7 mouse cellular contexts compared by ENCODE assay signal in the genomic region with DNA sequence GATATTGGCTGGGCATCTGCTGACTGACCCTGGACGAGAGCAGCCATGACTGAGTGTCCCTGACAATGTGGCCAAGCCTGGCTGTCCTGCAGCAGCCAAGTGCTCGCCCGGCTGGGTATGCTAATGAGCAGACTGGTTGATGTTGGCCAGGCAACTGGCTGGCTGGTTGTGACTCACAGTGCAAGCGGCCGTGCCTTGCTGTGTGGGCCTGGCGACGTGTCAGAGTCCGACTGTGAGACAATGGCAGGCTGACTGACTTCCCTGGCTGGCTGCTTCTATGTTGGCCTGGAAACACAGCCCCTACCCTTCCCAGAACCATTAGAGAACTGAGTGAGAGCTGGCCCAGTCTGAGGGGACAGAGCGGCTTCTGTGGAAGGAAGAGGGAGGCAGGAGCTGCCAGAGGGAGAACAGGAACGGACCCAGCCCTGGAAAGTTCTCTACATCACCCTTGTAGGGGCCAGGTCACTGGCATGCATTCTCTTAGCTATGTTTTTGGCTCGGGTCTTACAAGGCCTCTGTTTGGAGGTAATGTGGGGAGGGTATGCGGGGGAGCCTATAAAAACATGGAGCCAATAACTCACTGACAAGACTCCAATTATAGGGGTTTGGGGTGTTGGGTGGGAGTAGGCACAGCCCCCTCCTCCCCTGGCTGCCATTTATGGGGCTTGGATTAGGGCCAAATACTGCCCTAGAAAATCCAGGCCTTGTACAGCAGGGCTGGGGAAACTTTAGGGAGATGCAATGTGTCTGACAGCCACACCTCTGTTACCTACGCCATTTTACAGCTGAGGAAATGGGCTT.
DNase-seq lines count a peak whose midpoint lies in the region; ATAC-seq and TF ChIP-seq lines count a peak whose summit lies in the region.

No protein-coding gene starts in this region.

- H3K36me3 ChIP-seq in forebrain, embryonic 14.5 days (ENCODE audit: control insufficient read depth, insufficient read depth, low read length) = no peaks in the 10 kb centered on the region
- H3K36me3 ChIP-seq in heart, embryonic 16.5 days (ENCODE audit: control insufficient read depth, insufficient read depth) = no peaks in the 10 kb centered on the region
- no peaks in the 10 kb centered on the region for H3K36me3 ChIP-seq in limb, embryonic 14.5 days (ENCODE audit: control insufficient read depth, insufficient read depth, low read length)

- WGBS in cerebellum, adult 2 months = 25% methylated on average over 13 of the region's 13 CpGs
- 28% methylated on average over 13 of the region's 13 CpGs for WGBS in forebrain, embryonic 14.5 days
- 40% methylated on average over 13 of the region's 13 CpGs for WGBS in heart, embryonic 16.5 days
- WGBS in limb, embryonic 14.5 days = 25% methylated on average over 13 of the region's 13 CpGs

- H3K4me1 ChIP-seq in cerebellum, adult 2 months (ENCODE audit: control insufficient read depth, insufficient read depth, low read length) = no peaks in the 10 kb centered on the region; the same call in none of the 2 replicates
- peaks cover 14% of the 10 kb centered on the region for H3K4me1 ChIP-seq in forebrain, embryonic 14.5 days (ENCODE audit: control insufficient read depth, insufficient read depth, low read length)
- peaks cover 49% of the 10 kb centered on the region for H3K4me1 ChIP-seq in heart, embryonic 16.5 days (ENCODE audit: control insufficient read depth, insufficient read depth, low read length)
- H3K4me1 ChIP-seq in limb, embryonic 14.5 days (ENCODE audit: control insufficient read depth, insufficient read depth, low read length) = peaks cover 69% of the 10 kb centered on the region

- no peak overlapping the region for H3K9ac ChIP-seq in forebrain, embryonic 14.5 days (ENCODE audit: low read length)
- no peak overlapping the region for H3K9ac ChIP-seq in heart, embryonic 16.5 days (ENCODE audit: low read length)
- H3K9ac ChIP-seq in limb, embryonic 14.5 days (ENCODE audit: low read depth, low read length, severe bottlenecking) = no peak overlapping the region

- TF ChIP-seq CTCF in cerebellum, adult 2 months (IDR thresholded peaks at IDR 0.05; ENCODE audit: borderline replicate concordance, insufficient read depth, low read depth, low read length) = no peak

- no peak overlapping the region for H3K4me3 ChIP-seq in cerebellum, adult 2 months (replicated peaks; ENCODE audit: insufficient read depth, low read depth, low read length)
- H3K4me3 ChIP-seq in forebrain, embryonic 14.5 days (ENCODE audit: low read depth, low read length) = no peak overlapping the region
- H3K4me3 ChIP-seq in heart, embryonic 16.5 days (ENCODE audit: low read length) = no peak overlapping the region
- no peak overlapping the region for H3K4me3 ChIP-seq in limb, embryonic 14.5 days (replicated peaks; ENCODE audit: low read length)

- DNase-seq in cerebellum, adult 2 months = peak; percentile 85 to 90
- DNase-seq in forebrain, embryonic 14.5 days (ENCODE audit: low spot score) = peak; percentile 79
- DNase-seq in kidney, postnatal 14 days = peak; percentile 67
- DNase-seq in limb, embryonic 14.5 days (ENCODE audit: low spot score) = peak; percentile 80
- peak; percentile 68 for DNase-seq in ovary, postnatal 36 days (ENCODE audit: low spot score)
- no peak for DNase-seq in thymus, adult 18-20 months

- no peaks in the 10 kb centered on the region for H3K9me3 ChIP-seq in forebrain, embryonic 14.5 days (replicated peaks; ENCODE audit: control insufficient read depth, low read length)
- H3K9me3 ChIP-seq in heart, embryonic 16.5 days (replicated peaks; ENCODE audit: control insufficient read depth, low read length) = 0 out of 2 replicates have a peak, but pooled peaks cover 2% of the 10 kb centered on the region
- H3K9me3 ChIP-seq in limb, embryonic 14.5 days (ENCODE audit: control insufficient read depth, low read length) = no peaks in the 10 kb centered on the region

- H3K27me3 ChIP-seq in cerebellum, adult 2 months (ENCODE audit: control insufficient read depth, insufficient read depth, low read length) = no peaks in the 10 kb centered on the region
- H3K27me3 ChIP-seq in forebrain, embryonic 14.5 days (replicated peaks; ENCODE audit: control insufficient read depth, insufficient read depth, low read length) = no peaks in the 10 kb centered on the region
- H3K27me3 ChIP-seq in heart, embryonic 16.5 days (ENCODE audit: control insufficient read depth, insufficient read depth, low read length) = no peaks in the 10 kb centered on the region
- no peaks in the 10 kb centered on the region; the same call in 1 of the 2 replicates for H3K27me3 ChIP-seq in limb, embryonic 14.5 days (ENCODE audit: control insufficient read depth, insufficient read depth, low read length)

- H3K27ac ChIP-seq in cerebellum, adult 2 months (ENCODE audit: insufficient read depth, low read length) = no peak overlapping the region
- H3K27ac ChIP-seq in forebrain, embryonic 14.5 days (ENCODE audit: low read depth, low read length) = 0 out of 2 replicates have a peak overlapping the region, but pooled peaks have one; percentile 21
- H3K27ac ChIP-seq in heart, embryonic 16.5 days (ENCODE audit: low read length) = peak overlapping the region; percentile 1; the same call in 1 of the 2 replicates
- peak overlapping the region; percentile 71 for H3K27ac ChIP-seq in limb, embryonic 14.5 days (replicated peaks; ENCODE audit: low read depth, low read length)

- H3K4me2 ChIP-seq in forebrain, embryonic 14.5 days (ENCODE audit: low read length) = no peak overlapping the region
- H3K4me2 ChIP-seq in heart, embryonic 16.5 days (ENCODE audit: low read depth, low read length) = no peak overlapping the region
- no peak overlapping the region for H3K4me2 ChIP-seq in limb, embryonic 14.5 days (replicated peaks; ENCODE audit: low read depth, low read length, severe bottlenecking)

- TF ChIP-seq POLR2A in cerebellum, adult 2 months (IDR thresholded peaks at IDR 0.05; ENCODE audit: borderline replicate concordance, insufficient read depth, low read length) = no peak
- no peak for TF ChIP-seq POLR2A in limb, embryonic 14.5 days (IDR thresholded peaks at IDR 0.05; ENCODE audit: borderline replicate concordance, extremely low read depth, insufficient read depth, insufficient read length)

- ATAC-seq in forebrain, embryonic 14.5 days = peak; percentile 87
- peak; percentile 34 for ATAC-seq in heart, embryonic 16.5 days (replicated peaks; ENCODE audit: extremely low read depth, insufficient read depth, low FRiP score)
- peak; percentile 75 for ATAC-seq in limb, embryonic 14.5 days (ENCODE audit: low FRiP score, low read depth)

Comparison
In these comparisons a context has a peak if more than half of its experiments do, and no peak if none do; other contexts are left out.
1. DNase-seq: peak in cerebellum, adult 2 months (2 of 2), forebrain, embryonic 14.5 days (single experiment), kidney, postnatal 14 days (single experiment), limb, embryonic 14.5 days (single experiment) and ovary, postnatal 36 days (single experiment); none in thymus, adult 18-20 months (0 of 2).
2. ATAC-seq: peak in every context shown above with its lines; median percentile 87 in forebrain, embryonic 14.5 days; 75 in limb, embryonic 14.5 days; 34 in heart, embryonic 16.5 days.